Mouse (Mus musculus): ENCODE data around the gene Olfr1451.
"Not testable (repeated sequence)": the region's sequence is repeated elsewhere in the genome, so short reads cannot be mapped to it uniquely, and the experiment has no call there.

The Olfr1451 gene

DNA sequence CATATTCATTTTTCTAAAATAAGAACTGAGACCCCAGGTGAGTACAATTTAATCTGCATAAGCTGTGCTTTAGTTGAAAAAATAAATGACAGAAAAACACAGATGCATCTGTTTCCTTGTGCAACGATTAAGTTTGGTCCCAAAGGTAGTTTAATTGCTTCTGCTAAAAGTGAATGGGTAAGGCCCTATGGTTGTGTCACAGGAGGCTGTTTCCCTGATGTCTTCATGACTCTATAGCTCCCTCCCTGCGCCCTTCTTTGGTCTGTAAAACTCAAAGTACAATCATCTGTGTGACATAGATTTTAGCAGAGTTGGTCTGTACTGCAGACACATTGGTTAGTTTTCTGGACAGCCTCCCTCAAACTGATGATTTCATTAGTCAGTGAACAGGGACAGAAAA lies at the start of gene Olfr1451:
TSS of gene Olfr1451 (plus strand) at position 301 of the 400 bp plus-strand sequence.
- DNase-seq (ENCODE audit: inconsistent ontology term), result no peak

- no peak for DNase-seq (ENCODE audit: inconsistent ontology term)
Measured at GRCm38 (mm10) chr19:12949958-12950357, 44.9 kb upstream of the Olfr1451 start, which contains the start of gene Olfr1450. Gene Olfr1450 (plus strand): TSS chr19:12950258.

DNA sequence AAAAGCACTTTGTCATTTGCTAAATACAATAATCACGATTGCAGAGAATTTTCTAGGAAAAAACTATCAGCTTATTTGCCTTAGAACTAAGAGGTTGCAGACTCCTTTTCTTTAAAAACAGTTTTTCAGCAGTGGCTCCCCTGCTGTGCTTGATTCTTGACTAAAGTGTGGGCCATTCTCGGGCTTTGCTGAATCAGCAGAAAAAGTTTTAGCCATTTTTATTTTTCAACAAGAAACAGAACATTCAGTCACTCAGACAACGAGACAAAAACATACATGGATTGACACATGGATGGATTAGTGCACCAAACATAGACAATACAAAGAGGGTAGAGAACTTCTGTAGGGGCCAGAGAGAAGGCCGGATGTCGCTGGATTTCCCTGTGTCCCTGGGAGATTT lies 24.7 kb upstream of the Olfr1451 start:
- DNase-seq (ENCODE audit: inconsistent ontology term), result not testable (repeated sequence)

- DNase-seq (ENCODE audit: inconsistent ontology term), result not testable (repeated sequence)
Measured at GRCm38 (mm10) chr19:12992316-12992715, 2.5 kb upstream of the Olfr1451 start.

DNA sequence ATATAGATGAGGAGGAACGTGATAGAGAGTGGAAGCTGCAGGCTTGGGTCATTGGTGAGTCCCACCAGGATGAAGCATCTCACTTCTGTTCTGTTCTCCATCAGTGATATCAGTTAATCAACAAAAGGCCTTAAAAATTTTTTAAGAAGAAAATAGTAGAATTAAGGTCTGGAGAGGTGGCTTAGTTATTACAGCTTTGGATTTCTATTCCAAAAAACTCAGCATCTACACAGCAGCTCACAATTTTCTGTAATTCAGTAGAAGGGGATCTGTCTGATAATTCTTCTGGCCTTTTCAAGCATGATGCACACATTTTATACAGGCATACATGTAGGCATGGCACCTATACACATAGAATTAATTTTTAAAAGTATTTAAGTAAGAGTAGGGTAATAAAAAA lies 33.4 kb downstream of the Olfr1451 start, which contains the start of gene Olfr1453:
TSS of gene Olfr1453 (minus strand) at position 101 of the 400 bp plus-strand sequence.
- no peak for DNase-seq (ENCODE audit: inconsistent ontology term)

Data from Muller cell, postnatal 12 days (primary cell).